Mouse (Mus musculus): ENCODE results near the gene Ncoa1. TPM values are rescaled to one million over a fixed set of nuclear protein-coding genes. Genes with fewer than 3 reads are reported as not detected.

Ncoa1 gene
- polyA plus RNA-seq, 1 experiment from 2014 or later: 4.9 TPM

DNA sequence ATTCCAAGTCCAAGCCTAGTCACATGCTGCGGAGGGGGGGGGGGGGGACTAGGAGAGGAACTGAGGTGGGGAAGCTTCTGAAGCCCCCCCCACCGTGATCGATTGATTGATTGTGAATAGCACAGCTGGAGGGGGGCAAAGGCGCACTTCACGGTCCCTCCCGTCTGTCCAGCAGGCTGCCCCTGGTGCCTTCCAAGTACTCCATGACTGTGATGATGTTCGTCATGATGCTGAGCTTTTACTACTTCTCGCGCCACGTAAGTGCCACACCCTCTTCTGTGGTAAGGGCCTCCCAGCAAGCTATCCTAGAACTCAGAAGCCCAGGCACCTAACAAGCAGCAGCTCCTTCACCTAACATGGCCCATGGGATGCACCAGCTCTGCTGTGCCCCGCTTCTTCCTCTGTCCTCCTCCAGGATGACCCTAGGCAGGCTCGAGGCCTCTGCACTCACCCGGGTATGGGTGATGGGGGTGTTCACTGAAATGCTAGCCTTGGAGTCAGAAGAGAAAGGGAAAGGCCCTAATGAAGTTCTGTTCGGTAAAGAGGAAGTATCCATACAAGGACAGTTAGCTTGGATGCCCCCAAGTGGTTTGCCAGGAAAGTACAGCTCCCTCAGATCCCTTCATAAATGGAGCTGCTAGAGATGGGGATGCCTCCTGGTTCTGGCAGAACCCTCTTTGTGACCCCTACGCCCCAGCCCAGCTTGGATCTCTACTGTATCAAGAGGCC lies 268.4 kb downstream of the Ncoa1 start:
- no peak overlapping the region for H3K9ac ChIP-seq (ENCODE audit: low read length)
- H3K27me3 ChIP-seq (ENCODE audit: control insufficient read depth, insufficient read depth, low read length): no peaks in the 10 kb centered on the region
- H3K4me1 ChIP-seq (ENCODE audit: control insufficient read depth, insufficient read depth, low read length): no peaks in the 10 kb centered on the region
- no peaks in the 10 kb centered on the region for H3K9me3 ChIP-seq (ENCODE audit: control insufficient read depth, low read length)
- ATAC-seq (ENCODE audit: low FRiP score) (peak; percentile 38), DNase-seq (ENCODE audit: low spot score, missing footprints) (peak; percentile 90)
- no peak overlapping the region for H3K4me2 ChIP-seq
- no peak overlapping the region for H3K4me3 ChIP-seq (ENCODE audit: low read depth, low read length)
- 0 out of 2 replicates have a peak, but pooled peaks cover 4% of the 10 kb centered on the region for H3K36me3 ChIP-seq (ENCODE audit: control insufficient read depth, insufficient read depth, low read length)
- H3K27ac ChIP-seq (ENCODE audit: low read depth, low read length): no peak overlapping the region
- WGBS: 81% methylated on average over 15 of the region's 15 CpGs

DNA sequence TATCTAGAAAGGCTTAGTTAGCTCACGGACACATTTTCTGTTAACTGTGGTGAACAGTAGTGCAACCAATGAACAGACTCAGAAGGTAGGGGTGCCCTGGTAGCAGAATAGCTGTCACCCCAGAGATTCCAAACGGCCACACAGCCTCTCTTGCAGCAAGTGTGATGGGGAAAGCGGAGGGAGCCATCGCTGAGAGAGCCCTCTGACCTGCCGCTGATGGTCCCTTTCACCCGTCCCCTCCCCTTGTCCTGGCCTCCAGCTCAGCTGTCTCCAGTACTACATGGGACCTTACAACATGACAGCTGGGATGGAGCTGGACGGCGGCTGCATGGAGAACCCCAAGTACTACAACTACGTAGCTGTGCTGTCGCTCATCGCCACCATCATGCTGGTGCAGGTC lies 270.9 kb downstream of the Ncoa1 start:
- H3K9ac ChIP-seq (ENCODE audit: low read length): no peak overlapping the region
- no peak overlapping the region for H3K4me2 ChIP-seq
- H3K4me1 ChIP-seq (ENCODE audit: control insufficient read depth, insufficient read depth, low read length): peaks cover under 1% of the 10 kb centered on the region; the same call in 1 of the 2 replicates
- no peak overlapping the region for H3K4me3 ChIP-seq (ENCODE audit: low read depth, low read length)
- no peaks in the 10 kb centered on the region for H3K9me3 ChIP-seq (ENCODE audit: control insufficient read depth, low read length)
- 96% methylated on average over 11 of the region's 11 CpGs for WGBS
- ATAC-seq (ENCODE audit: low FRiP score) (no peak), DNase-seq (ENCODE audit: low spot score, missing footprints) (no peak)
- no peaks in the 10 kb centered on the region for H3K27me3 ChIP-seq (ENCODE audit: control insufficient read depth, insufficient read depth, low read length)
- H3K36me3 ChIP-seq (ENCODE audit: control insufficient read depth, insufficient read depth, low read length): no peaks in the 10 kb centered on the region
- H3K27ac ChIP-seq (ENCODE audit: low read depth, low read length): no peak overlapping the region

DNA sequence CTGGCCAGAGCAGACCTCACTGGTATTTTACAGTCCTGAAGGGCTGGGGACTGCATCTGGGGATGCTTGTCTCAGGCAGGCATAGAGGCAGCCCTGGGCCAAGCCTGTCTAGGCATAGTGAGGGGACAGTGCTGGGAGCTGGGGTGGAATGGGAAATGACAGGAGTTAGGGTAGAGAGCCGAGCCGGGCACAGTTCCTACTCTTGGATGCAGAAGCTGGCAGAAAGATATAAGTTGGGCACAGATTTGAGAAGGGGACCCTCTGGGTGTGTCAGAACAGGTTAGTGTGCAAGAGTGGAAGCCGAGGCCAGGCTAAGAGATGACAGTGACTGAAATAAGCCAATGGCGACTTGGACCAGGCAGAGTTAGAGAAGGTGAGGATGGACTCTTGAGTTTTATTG lies 274.8 kb downstream of the Ncoa1 start:
- Histone ChIP-seq H3K27ac (ENCODE audit: low read depth, low read length) (no peak overlapping the region), H3K4me2 (no peak overlapping the region), H3K9ac (ENCODE audit: low read length) (no peak overlapping the region), H3K9me3 (ENCODE audit: control insufficient read depth, low read length) (no peaks in the 10 kb centered on the region), H3K4me3 (ENCODE audit: low read depth, low read length) (no peak overlapping the region), H3K27me3 (ENCODE audit: control insufficient read depth, insufficient read depth, low read length) (no peaks in the 10 kb centered on the region), H3K4me1 (ENCODE audit: control insufficient read depth, insufficient read depth, low read length) (peaks cover 2% of the 10 kb centered on the region; the same call in 1 of the 2 replicates), H3K36me3 (ENCODE audit: control insufficient read depth, insufficient read depth, low read length) (no peaks in the 10 kb centered on the region)
- ATAC-seq (ENCODE audit: low FRiP score): no peak
- no peak for DNase-seq (ENCODE audit: low spot score, missing footprints)
- 86% methylated on average over 4 of the region's 4 CpGs for WGBS

DNA sequence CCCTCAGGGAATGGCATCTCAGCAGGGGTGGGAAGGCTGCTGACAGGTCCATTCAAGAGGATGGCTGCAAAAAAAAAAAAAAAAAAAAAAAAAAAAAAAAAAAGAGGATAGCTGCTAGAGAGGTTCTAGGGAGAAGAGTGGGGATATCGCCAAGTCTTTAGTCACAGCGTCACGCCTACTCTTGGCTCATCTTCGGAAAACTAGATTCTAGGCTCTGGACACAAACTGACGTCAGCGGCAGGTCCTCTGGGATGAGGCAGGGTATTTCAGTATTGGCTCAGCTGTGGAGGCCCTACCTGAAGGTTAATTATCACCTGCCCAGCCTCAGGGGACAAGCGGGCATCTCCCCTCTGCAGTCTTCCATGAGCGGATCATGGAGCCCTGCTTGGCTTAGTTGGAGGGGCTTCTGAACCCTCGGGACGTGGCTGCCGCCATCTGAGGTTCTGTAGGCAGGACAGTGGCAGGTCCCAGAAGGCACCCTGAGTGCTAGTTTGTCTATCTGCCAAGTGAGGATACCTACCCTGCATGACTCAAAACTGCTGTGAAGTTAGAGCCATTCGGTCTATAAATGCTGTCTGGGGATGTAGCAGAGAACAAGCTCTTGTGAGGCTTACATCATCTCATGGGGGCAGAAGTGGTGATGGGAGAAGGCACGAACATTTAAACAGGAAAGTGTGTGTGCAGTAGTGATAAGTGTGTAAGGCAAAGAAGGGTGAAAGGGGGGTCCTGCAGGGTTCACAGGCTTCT lies 275.4 kb downstream of the Ncoa1 start:
- Histone ChIP-seq H3K4me3 (ENCODE audit: low read depth, low read length) (no peak overlapping the region), H3K4me2 (no peak overlapping the region), H3K27ac (ENCODE audit: low read depth, low read length) (no peak overlapping the region), H3K9me3 (ENCODE audit: control insufficient read depth, low read length) (no peaks in the 10 kb centered on the region), H3K4me1 (ENCODE audit: control insufficient read depth, insufficient read depth, low read length) (peaks cover 2% of the 10 kb centered on the region; the same call in 1 of the 2 replicates), H3K36me3 (ENCODE audit: control insufficient read depth, insufficient read depth, low read length) (no peaks in the 10 kb centered on the region), H3K27me3 (ENCODE audit: control insufficient read depth, insufficient read depth, low read length) (no peaks in the 10 kb centered on the region), H3K9ac (ENCODE audit: low read length) (no peak overlapping the region)
- WGBS: 92% methylated on average over 13 of the region's 13 CpGs
- ATAC-seq (ENCODE audit: low FRiP score): no peak
- DNase-seq (ENCODE audit: low spot score, missing footprints): peak; percentile 62

DNA sequence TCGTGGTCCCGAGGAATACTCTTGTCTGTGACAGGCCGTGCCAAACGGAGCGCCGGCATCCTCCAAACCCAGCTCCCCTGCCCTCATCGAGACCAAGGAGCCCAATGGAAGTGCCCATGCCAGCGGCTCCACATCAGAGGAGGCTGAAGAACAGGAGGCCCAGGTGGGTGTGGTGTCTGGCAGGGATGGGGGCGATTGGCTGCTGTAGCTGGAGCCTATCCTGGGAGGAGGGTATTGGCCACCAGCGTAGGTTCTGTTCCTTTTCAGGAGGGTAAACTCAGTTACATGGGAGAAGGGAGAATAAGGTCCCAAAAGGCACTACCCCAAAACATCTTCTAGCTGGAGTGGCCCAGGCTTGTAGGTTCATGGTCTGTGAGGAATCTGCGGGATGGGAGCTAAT lies 277.7 kb downstream of the Ncoa1 start:
- WGBS: 93% methylated on average over 11 of the region's 11 CpGs
- Histone ChIP-seq H3K27ac (ENCODE audit: low read depth, low read length) (no peak overlapping the region), H3K9me3 (ENCODE audit: control insufficient read depth, low read length) (no peaks in the 10 kb centered on the region), H3K36me3 (ENCODE audit: control insufficient read depth, insufficient read depth, low read length) (no peaks in the 10 kb centered on the region), H3K4me3 (ENCODE audit: low read depth, low read length) (no peak overlapping the region), H3K9ac (ENCODE audit: low read length) (no peak overlapping the region), H3K4me2 (no peak overlapping the region), H3K27me3 (ENCODE audit: control insufficient read depth, insufficient read depth, low read length) (no peaks in the 10 kb centered on the region), H3K4me1 (ENCODE audit: control insufficient read depth, insufficient read depth, low read length) (peaks cover 2% of the 10 kb centered on the region; the same call in 1 of the 2 replicates)
- no peak for DNase-seq (ENCODE audit: low spot score, missing footprints)
- no peak for ATAC-seq (ENCODE audit: low FRiP score)

DNA sequence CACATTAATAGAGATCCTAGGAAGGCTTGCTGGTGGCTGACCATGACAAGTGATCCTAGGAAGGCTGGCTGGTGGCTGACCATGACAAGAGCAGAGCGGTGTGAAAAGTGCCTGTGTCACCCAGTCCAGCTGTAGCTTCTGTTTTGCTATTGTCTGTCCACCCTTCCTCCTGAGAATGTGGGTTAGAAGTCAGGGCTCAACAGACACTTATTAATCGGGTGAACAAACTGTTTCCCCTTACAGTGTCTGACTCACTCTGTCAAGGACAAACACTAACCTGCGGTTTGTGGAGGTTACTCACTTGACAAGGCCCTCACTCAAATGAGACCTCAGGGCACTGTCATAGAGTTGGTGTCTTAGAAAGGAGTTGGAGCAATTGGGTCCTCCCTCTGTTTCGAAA lies 278.3 kb downstream of the Ncoa1 start:
- Histone ChIP-seq H3K9me3 (ENCODE audit: control insufficient read depth, low read length) (no peaks in the 10 kb centered on the region), H3K4me2 (no peak overlapping the region), H3K27ac (ENCODE audit: low read depth, low read length) (no peak overlapping the region), H3K36me3 (ENCODE audit: control insufficient read depth, insufficient read depth, low read length) (no peaks in the 10 kb centered on the region), H3K27me3 (ENCODE audit: control insufficient read depth, insufficient read depth, low read length) (no peaks in the 10 kb centered on the region), H3K9ac (ENCODE audit: low read length) (no peak overlapping the region), H3K4me1 (ENCODE audit: control insufficient read depth, insufficient read depth, low read length) (peaks cover 2% of the 10 kb centered on the region; the same call in 1 of the 2 replicates), H3K4me3 (ENCODE audit: low read depth, low read length) (no peak overlapping the region)
- DNase-seq (ENCODE audit: low spot score, missing footprints): no peak
- ATAC-seq (ENCODE audit: low FRiP score): no peak
- 91% methylated on average over 4 of the region's 4 CpGs for WGBS

Other genes with a start within 250 kb of the Ncoa1 start
- 5.8 and 6.5 TPM in 2 replicates for gene Ptrhd1, start 243.2 kb downstream of the Ncoa1 start, polyA plus RNA-seq (2014; fragmentation: Nextera tagmentation; extraction: Ambion mirVana)
- 19.7 and 21.9 TPM in 2 replicates for gene Cenpo, start 242.9 kb downstream of the Ncoa1 start, polyA plus RNA-seq (2014; fragmentation: Nextera tagmentation; extraction: Ambion mirVana)
- 13.8 and 16.6 TPM in 2 replicates for gene Itsn2, start 115.5 kb upstream of the Ncoa1 start, polyA plus RNA-seq (2014; fragmentation: Nextera tagmentation; extraction: Ambion mirVana)
- not detected in 2 replicates for gene Gm3625, start 115.7 kb upstream of the Ncoa1 start, polyA plus RNA-seq (2014; fragmentation: Nextera tagmentation; extraction: Ambion mirVana)